Mouse (Mus musculus): ENCODE measurements around the gene Ap5b1. TPM values are rescaled to one million over a fixed set of nuclear protein-coding genes. Genes with fewer than 3 reads are reported as not detected.
A peak's percentile ranks its signal among the peaks of the same experiment; 100 is the strongest.

The Ap5b1 gene
- total and polyA plus RNA-seq, 3 experiments = 18.0 to 28.1 TPM; not detected in 1

DNA sequence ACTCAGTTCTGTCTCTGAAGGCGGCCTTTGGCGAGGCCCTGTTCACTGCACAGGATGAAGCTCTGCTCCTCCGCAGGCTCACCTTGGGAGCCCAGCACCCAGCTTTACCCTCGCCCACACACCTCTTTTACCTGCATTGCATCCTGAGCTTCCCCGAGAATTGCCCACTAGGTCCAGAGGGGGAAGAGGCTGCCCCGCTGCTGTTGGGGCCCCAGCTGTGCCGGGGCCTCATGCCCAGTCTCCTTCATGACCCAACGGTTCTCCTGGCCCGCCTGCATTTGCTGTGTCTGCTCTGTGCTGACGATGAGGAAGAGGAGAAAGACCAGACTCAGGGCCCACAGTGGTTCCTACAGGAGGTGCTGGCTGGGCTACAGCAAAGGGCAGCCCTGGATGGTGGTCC is 1.7 kb downstream of the Ap5b1 start:
- H3K9ac ChIP-seq (ENCODE audit: control insufficient read depth, low read depth, low read length, poor library complexity, severe bottlenecking) = no peak overlapping the region
- TF ChIP-seq POLR2A (IDR thresholded peaks at IDR 0.05; ENCODE audit: control insufficient read depth in 1 of 2, insufficient read depth in 1 of 2, low read depth in 1 of 2, low read length in 2 of 2, poor library complexity in 1 of 2) (0 out of 4 replicates have a peak, but pooled peaks of 1 of the 2 experiments have one; percentile 14), EP300 (IDR thresholded peaks at IDR 0.05; ENCODE audit: low read depth in 1 of 2, low read length in 2 of 2) (no peak)
- H3K4me1 ChIP-seq (ENCODE audit: control insufficient read depth in 1 of 2, insufficient read depth in 2 of 2, low read length in 2 of 2) = peaks cover 0 to 8% of the 10 kb centered on the region in 2 experiments; a peak in 2 of 4 replicates
- no peak for DNase-seq (ENCODE audit: low read depth, low spot score)
- no peaks in the 10 kb centered on the region for H3K9me3 ChIP-seq (replicated peaks; ENCODE audit: insufficient read depth, low read length)
- H3K27me3 ChIP-seq (ENCODE audit: control insufficient read depth in 1 of 2, insufficient read depth in 2 of 2, low read length in 2 of 2) = no peaks in the 10 kb centered on the region
- peaks cover 0 to 2% of the 10 kb centered on the region in 2 experiments; a peak in 3 of 4 replicates for H3K36me3 ChIP-seq (ENCODE audit: control insufficient read depth in 1 of 2, insufficient read depth in 2 of 2, low read length in 2 of 2)
- H3K27ac ChIP-seq (ENCODE audit: control insufficient read depth, low read depth, low read length) = no peak overlapping the region
- H3K79me2 ChIP-seq (ENCODE audit: control insufficient read depth, insufficient read depth, low read length, poor library complexity) = peaks cover 13% of the 10 kb centered on the region
- no peak overlapping the region for H3K4me3 ChIP-seq (ENCODE audit: control insufficient read depth in 1 of 2, insufficient read depth in 1 of 2, low read depth in 2 of 2, low read length in 2 of 2)

DNA sequence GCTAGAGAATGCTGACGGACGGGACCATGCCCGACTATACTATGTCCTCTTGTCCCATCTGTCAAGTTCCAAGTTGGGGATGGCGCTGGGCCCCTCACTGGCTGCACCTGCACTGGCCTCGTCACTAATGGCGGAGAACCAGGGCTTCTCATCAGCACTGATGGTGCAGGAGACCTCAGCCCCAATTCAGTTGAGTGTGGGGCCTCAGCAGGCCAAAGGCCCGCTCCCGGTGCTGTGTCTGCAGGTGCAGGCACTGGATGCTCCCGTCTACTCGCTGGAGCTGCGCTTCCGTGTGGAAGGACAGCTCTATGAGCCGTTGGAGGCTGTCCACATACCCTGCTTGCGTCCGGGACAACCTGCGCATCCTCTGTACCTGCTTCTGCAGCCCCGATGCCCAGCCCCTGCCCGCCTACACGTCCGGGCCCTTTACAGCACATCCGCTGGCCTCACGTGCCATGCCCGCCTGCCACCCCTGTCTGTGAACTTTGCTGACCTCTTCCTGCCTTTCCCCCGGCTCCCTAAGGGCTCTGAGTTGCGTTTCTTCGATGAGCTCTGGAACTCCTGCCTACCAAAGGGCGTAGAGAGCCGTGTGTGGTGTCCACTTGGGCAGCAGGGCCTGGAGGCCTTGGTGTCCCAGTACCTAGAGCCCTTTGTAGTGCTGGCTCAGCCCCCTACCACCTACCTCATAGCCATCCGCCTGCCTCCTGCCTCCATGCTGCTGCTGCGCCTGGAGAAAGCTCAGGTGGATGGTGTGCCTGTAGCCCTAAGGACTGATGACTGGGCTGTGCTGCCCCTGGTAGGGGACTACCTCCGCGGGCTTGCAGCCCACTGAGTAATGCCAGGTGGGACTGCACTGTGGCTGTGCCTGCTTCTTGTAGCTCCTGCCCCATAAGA is 2.8 kb downstream of the Ap5b1 start:
- Histone ChIP-seq H3K79me2 (ENCODE audit: control insufficient read depth, insufficient read depth, low read length, poor library complexity) (peaks cover 13% of the 10 kb centered on the region), H3K27me3 (ENCODE audit: control insufficient read depth in 1 of 2, insufficient read depth in 2 of 2, low read length in 2 of 2) (no peaks in the 10 kb centered on the region), H3K9ac (ENCODE audit: control insufficient read depth, low read depth, low read length, poor library complexity, severe bottlenecking) (no peak overlapping the region), H3K4me1 (ENCODE audit: control insufficient read depth in 1 of 2, insufficient read depth in 2 of 2, low read length in 2 of 2) (peaks cover 0 to 8% of the 10 kb centered on the region in 2 experiments; a peak in 2 of 4 replicates), H3K27ac (ENCODE audit: control insufficient read depth, low read depth, low read length) (no peak overlapping the region), H3K36me3 (ENCODE audit: control insufficient read depth in 1 of 2, insufficient read depth in 2 of 2, low read length in 2 of 2) (peaks cover 0 to 2% of the 10 kb centered on the region in 2 experiments; a peak in 3 of 4 replicates), H3K4me3 (ENCODE audit: control insufficient read depth in 1 of 2, insufficient read depth in 1 of 2, low read depth in 2 of 2, low read length in 2 of 2) (no peak overlapping the region), H3K9me3 (replicated peaks; ENCODE audit: insufficient read depth, low read length) (no peaks in the 10 kb centered on the region)
- TF ChIP-seq ZKSCAN1 (IDR thresholded peaks at IDR 0.05; ENCODE audit: low read depth, low read length) = no peak
- DNase-seq (ENCODE audit: low read depth, low spot score) = no peak

DNA sequence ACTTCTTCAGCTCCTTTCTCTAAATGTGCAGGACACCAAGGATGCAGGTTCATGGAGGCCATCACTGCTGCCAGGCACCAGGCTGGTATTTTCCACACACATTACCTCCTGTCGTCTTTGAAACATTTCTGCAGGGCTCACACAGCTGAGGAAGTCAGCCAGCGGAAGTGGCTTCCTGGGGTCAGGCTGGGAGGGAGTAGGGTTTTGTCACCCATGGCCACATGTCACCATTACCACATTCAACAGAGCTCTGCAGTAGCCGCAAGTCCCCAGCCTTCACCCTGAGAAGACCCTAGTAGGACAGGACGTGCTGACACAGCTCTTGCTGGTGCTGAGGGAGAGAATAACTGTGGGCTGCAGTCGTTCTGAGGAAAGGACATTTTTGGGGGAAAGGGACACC is 4.0 kb downstream of the Ap5b1 start:
- no peaks in the 10 kb centered on the region; a peak in 2 of 4 replicates for H3K36me3 ChIP-seq (ENCODE audit: control insufficient read depth in 1 of 2, insufficient read depth in 2 of 2, low read length in 2 of 2)
- H3K79me2 ChIP-seq (ENCODE audit: control insufficient read depth, insufficient read depth, low read length, poor library complexity) = peaks cover 13% of the 10 kb centered on the region
- no peaks in the 10 kb centered on the region for H3K9me3 ChIP-seq (replicated peaks; ENCODE audit: insufficient read depth, low read length)
- H3K4me1 ChIP-seq (ENCODE audit: control insufficient read depth in 1 of 2, insufficient read depth in 2 of 2, low read length in 2 of 2) = peaks cover 0 to under 1% of the 10 kb centered on the region in 2 experiments; a peak in 2 of 4 replicates
- H3K9ac ChIP-seq (ENCODE audit: control insufficient read depth, low read depth, low read length, poor library complexity, severe bottlenecking) = no peak overlapping the region
- no peak overlapping the region for H3K27ac ChIP-seq (ENCODE audit: control insufficient read depth, low read depth, low read length)
- no peak for DNase-seq (ENCODE audit: low read depth, low spot score)
- TF ChIP-seq MYC (IDR thresholded peaks at IDR 0.05; ENCODE audit: low read depth, low read length) = no peak
- no peak for TF ChIP-seq POLR2AphosphoS5 (IDR thresholded peaks at IDR 0.05; ENCODE audit: borderline replicate concordance, low read depth, low read length)
- no peak for TF ChIP-seq CHD2 (IDR thresholded peaks at IDR 0.05; ENCODE audit: low read length)
- TF ChIP-seq TBP (IDR thresholded peaks at IDR 0.05; ENCODE audit: low read depth, low read length) = no peak
- no peak for TF ChIP-seq HCFC1 (IDR thresholded peaks at IDR 0.05; ENCODE audit: low read depth, low read length)
- no peak for TF ChIP-seq ETS1 (IDR thresholded peaks at IDR 0.05; ENCODE audit: low read depth, low read length)
- TF ChIP-seq RAD21 (IDR thresholded peaks at IDR 0.05; ENCODE audit: low read depth, low read length) = no peak
- TF ChIP-seq MEF2A (IDR thresholded peaks at IDR 0.05; ENCODE audit: extremely low read depth, insufficient replicate concordance, low read depth, low read length, poor library complexity, severe bottlenecking) = no peak
- no peak for TF ChIP-seq NELFE (IDR thresholded peaks at IDR 0.05; ENCODE audit: low read depth, low read length)
- no peak for TF ChIP-seq EP300 (IDR thresholded peaks at IDR 0.05; ENCODE audit: low read depth in 1 of 2, low read length in 2 of 2)
- TF ChIP-seq MXI1 (IDR thresholded peaks at IDR 0.05; ENCODE audit: low read depth, low read length) = no peak
- TF ChIP-seq GATA1 (IDR thresholded peaks at IDR 0.05; ENCODE audit: low read depth, low read length) = no peak
- no peak for TF ChIP-seq ZNF384 (IDR thresholded peaks at IDR 0.05; ENCODE audit: low read depth, low read length)
- no peak for TF ChIP-seq E2F4 (IDR thresholded peaks at IDR 0.05; ENCODE audit: borderline replicate concordance, low read depth, low read length)
- TF ChIP-seq USF1 (IDR thresholded peaks at IDR 0.05; ENCODE audit: low read depth, low read length) = no peak
- no peak for TF ChIP-seq SMC3 (IDR thresholded peaks at IDR 0.05; ENCODE audit: low read depth, low read length)
- no peak overlapping the region for H3K4me3 ChIP-seq (ENCODE audit: control insufficient read depth in 1 of 2, insufficient read depth in 1 of 2, low read depth in 2 of 2, low read length in 2 of 2)
- no peaks in the 10 kb centered on the region for H3K27me3 ChIP-seq (ENCODE audit: control insufficient read depth in 1 of 2, insufficient read depth in 2 of 2, low read length in 2 of 2)
